Mouse (Mus musculus): ENCODE data around the gene E2f8. TPM values are rescaled to one million over a fixed set of nuclear protein-coding genes. Genes with fewer than 3 reads are reported as not detected.

Gene E2f8
- 2.3 and 7.0 TPM in 2 replicates for polyA plus RNA-seq (2015; fragmentation: Nextera tagmentation; extraction: Ambion mirVana)

GRCm38 (mm10) chr7:48881486-48881885, at the start of gene E2f8:
Gene E2f8, minus strand, starts transcription at chr7:48881596.
- no peak within 1 kb of the TSS for H3K27ac ChIP-seq (replicated peaks)
- peaks cover 32% of the 10 kb centered on the region for H3K27me3 ChIP-seq (replicated peaks)
- WGBS = 2% methylated on average over 23 of the region's 41 CpGs

GRCm38 (mm10) chr7:48930399-48930798, 49.0 kb upstream of the E2f8 start:
- Histone ChIP-seq H3K9ac (replicated peaks) (no peak overlapping the region), H3K4me3 (replicated peaks) (no peak overlapping the region), H3K27ac (replicated peaks) (no peak overlapping the region), H3K27me3 (replicated peaks) (0 out of 2 replicates have a peak, but pooled peaks cover 3% of the 10 kb centered on the region), H3K4me2 (no peak overlapping the region), H3K36me3 (no peaks in the 10 kb centered on the region), H3K9me3 (replicated peaks) (no peaks in the 10 kb centered on the region), H3K4me1 (peaks cover 4% of the 10 kb centered on the region; the same call in 1 of the 2 replicates)
- no peak for ATAC-seq (ENCODE audit: low FRiP score)
- WGBS = 17% methylated on average over 5 of the region's 5 CpGs

More at GRCm38 (mm10) chr7:48881486-48881885, at the start of gene E2f8:
- no peaks in the 10 kb centered on the region for H3K36me3 ChIP-seq
- H3K4me3 ChIP-seq (replicated peaks) = peak within 1 kb of the TSS; percentile 73
- ATAC-seq (ENCODE audit: low FRiP score) = peak; percentile 84
- peaks cover 20% of the 10 kb centered on the region for H3K4me1 ChIP-seq
- peak within 1 kb of the TSS; percentile 44 for H3K9ac ChIP-seq (replicated peaks)
- H3K4me2 ChIP-seq = peak within 1 kb of the TSS; percentile 100
- no peaks in the 10 kb centered on the region for H3K9me3 ChIP-seq (replicated peaks)

- Histone ChIP-seq H3K4me2 (no peak overlapping the region), H3K36me3 (no peaks in the 10 kb centered on the region), H3K9ac (replicated peaks) (no peak overlapping the region), H3K4me3 (replicated peaks) (no peak overlapping the region), H3K27me3 (replicated peaks) (no peaks in the 10 kb centered on the region), H3K9me3 (replicated peaks) (no peaks in the 10 kb centered on the region), H3K27ac (replicated peaks) (no peak overlapping the region), H3K4me1 (peaks cover 4% of the 10 kb centered on the region; the same call in 1 of the 2 replicates)
- WGBS = 15% methylated on average over 3 of the region's 3 CpGs
- ATAC-seq (ENCODE audit: low FRiP score) = no peak
These were observed 47.0 kb upstream of the E2f8 start for GRCm38 (mm10) chr7:48928364-48928763.

GRCm38 (mm10) chr7:48925214-48925613, 43.8 kb upstream of the E2f8 start:
- WGBS = 83% methylated on average over 3 of the region's 3 CpGs
- H3K9ac ChIP-seq (replicated peaks) = no peak overlapping the region
- no peaks in the 10 kb centered on the region for H3K36me3 ChIP-seq
- no peak overlapping the region for H3K27ac ChIP-seq (replicated peaks)
- H3K4me2 ChIP-seq = no peak overlapping the region
- H3K4me3 ChIP-seq (replicated peaks) = no peak overlapping the region
- H3K9me3 ChIP-seq (replicated peaks) = no peaks in the 10 kb centered on the region
- H3K27me3 ChIP-seq (replicated peaks) = no peaks in the 10 kb centered on the region
- H3K4me1 ChIP-seq = peaks cover under 1% of the 10 kb centered on the region; the same call in 1 of the 2 replicates
- ATAC-seq (ENCODE audit: low FRiP score) = no peak

GRCm38 (mm10) chr7:48923620-48924019, 42.2 kb upstream of the E2f8 start:
- no peaks in the 10 kb centered on the region for H3K4me1 ChIP-seq
- WGBS = 83% methylated on average over 10 of the region's 10 CpGs
- H3K27ac ChIP-seq (replicated peaks) = no peak overlapping the region
- H3K27me3 ChIP-seq (replicated peaks) = no peaks in the 10 kb centered on the region
- no peaks in the 10 kb centered on the region for H3K9me3 ChIP-seq (replicated peaks)
- no peak overlapping the region for H3K4me3 ChIP-seq (replicated peaks)
- ATAC-seq (ENCODE audit: low FRiP score) = no peak
- no peaks in the 10 kb centered on the region for H3K36me3 ChIP-seq
- no peak overlapping the region for H3K4me2 ChIP-seq
- no peak overlapping the region for H3K9ac ChIP-seq (replicated peaks)

GRCm38 (mm10) chr7:48918389-48918788, 37.0 kb upstream of the E2f8 start:
- H3K9ac ChIP-seq (replicated peaks) = no peak overlapping the region
- no peak overlapping the region for H3K4me2 ChIP-seq
- H3K27ac ChIP-seq (replicated peaks) = no peak overlapping the region
- H3K4me3 ChIP-seq (replicated peaks) = no peak overlapping the region
- H3K9me3 ChIP-seq (replicated peaks) = no peaks in the 10 kb centered on the region
- 0 out of 2 replicates have a peak, but pooled peaks cover 2% of the 10 kb centered on the region for H3K27me3 ChIP-seq (replicated peaks)
- H3K4me1 ChIP-seq = peaks cover 23% of the 10 kb centered on the region
- no peaks in the 10 kb centered on the region for H3K36me3 ChIP-seq
- 32% methylated on average over 11 of the region's 11 CpGs for WGBS
- no peak for ATAC-seq (ENCODE audit: low FRiP score)

GRCm38 (mm10) chr7:48917988-48918387, 36.6 kb upstream of the E2f8 start:
- Histone ChIP-seq H3K4me2 (no peak overlapping the region), H3K4me3 (replicated peaks) (no peak overlapping the region), H3K9ac (replicated peaks) (no peak overlapping the region), H3K9me3 (replicated peaks) (no peaks in the 10 kb centered on the region), H3K27me3 (replicated peaks) (0 out of 2 replicates have a peak, but pooled peaks cover 2% of the 10 kb centered on the region), H3K36me3 (no peaks in the 10 kb centered on the region), H3K27ac (replicated peaks) (no peak overlapping the region), H3K4me1 (peaks cover 23% of the 10 kb centered on the region)
- 20% methylated on average over 5 of the region's 5 CpGs for WGBS
- no peak for ATAC-seq (ENCODE audit: low FRiP score)

- no peak overlapping the region for H3K27ac ChIP-seq (replicated peaks)
These were observed 36.1 kb upstream of the E2f8 start for GRCm38 (mm10) chr7:48917463-48917862.

GRCm38 (mm10) chr7:48914630-48915506, 33.5 kb upstream of the E2f8 start:
- ATAC-seq (ENCODE audit: low FRiP score) = peak; percentile 42; the same call in 1 of the 2 replicates
- WGBS = 35% methylated on average over 12 of the region's 12 CpGs
- Histone ChIP-seq H3K9me3 (replicated peaks) (no peaks in the 10 kb centered on the region), H3K27ac (replicated peaks) (no peak overlapping the region; the same call in 1 of the 2 replicates), H3K4me2 (no peak overlapping the region), H3K4me3 (replicated peaks) (no peak overlapping the region), H3K4me1 (peaks cover 32% of the 10 kb centered on the region), H3K27me3 (replicated peaks) (0 out of 2 replicates have a peak, but pooled peaks cover 2% of the 10 kb centered on the region), H3K9ac (replicated peaks) (no peak overlapping the region), H3K36me3 (no peaks in the 10 kb centered on the region)

More at GRCm38 (mm10) chr7:48917463-48917862, 36.1 kb upstream of the E2f8 start:
- no peak for ATAC-seq (ENCODE audit: low FRiP score)
- no peaks in the 10 kb centered on the region for H3K9me3 ChIP-seq (replicated peaks)
- peaks cover 23% of the 10 kb centered on the region for H3K4me1 ChIP-seq
- no peaks in the 10 kb centered on the region for H3K36me3 ChIP-seq
- no peak overlapping the region for H3K9ac ChIP-seq (replicated peaks)
- no peak overlapping the region for H3K4me2 ChIP-seq
- 37% methylated on average over 5 of the region's 5 CpGs for WGBS
- H3K27me3 ChIP-seq (replicated peaks) = 0 out of 2 replicates have a peak, but pooled peaks cover 2% of the 10 kb centered on the region
- no peak overlapping the region for H3K4me3 ChIP-seq (replicated peaks)

- Histone ChIP-seq H3K27ac (replicated peaks) (no peak overlapping the region), H3K4me3 (replicated peaks) (no peak overlapping the region), H3K4me2 (no peak overlapping the region), H3K9me3 (replicated peaks) (no peaks in the 10 kb centered on the region), H3K27me3 (replicated peaks) (no peaks in the 10 kb centered on the region), H3K4me1 (peaks cover 34% of the 10 kb centered on the region), H3K36me3 (no peaks in the 10 kb centered on the region), H3K9ac (replicated peaks) (no peak overlapping the region)
- ATAC-seq (ENCODE audit: low FRiP score) = no peak
These were observed 29.8 kb upstream of the E2f8 start for GRCm38 (mm10) chr7:48911146-48911545.

- Histone ChIP-seq H3K27me3 (replicated peaks) (no peaks in the 10 kb centered on the region), H3K27ac (replicated peaks) (no peak overlapping the region), H3K4me3 (replicated peaks) (no peak overlapping the region), H3K4me1 (peaks cover 26% of the 10 kb centered on the region), H3K9ac (replicated peaks) (no peak overlapping the region), H3K9me3 (replicated peaks) (no peaks in the 10 kb centered on the region), H3K4me2 (no peak overlapping the region), H3K36me3 (no peaks in the 10 kb centered on the region)
- ATAC-seq (ENCODE audit: low FRiP score) = no peak
- WGBS = 32% methylated on average over 6 of the region's 6 CpGs
These were observed 28.9 kb upstream of the E2f8 start for GRCm38 (mm10) chr7:48910282-48910681.

- H3K27ac ChIP-seq (replicated peaks) = no peak overlapping the region
- H3K36me3 ChIP-seq = no peaks in the 10 kb centered on the region
- WGBS = 53% methylated on average over 4 of the region's 4 CpGs
- H3K4me2 ChIP-seq = no peak overlapping the region
- no peak overlapping the region for H3K4me3 ChIP-seq (replicated peaks)
- H3K9ac ChIP-seq (replicated peaks) = no peak overlapping the region
- ATAC-seq (ENCODE audit: low FRiP score) = no peak
- no peaks in the 10 kb centered on the region for H3K9me3 ChIP-seq (replicated peaks)
- H3K4me1 ChIP-seq = peaks cover 17% of the 10 kb centered on the region
- H3K27me3 ChIP-seq (replicated peaks) = no peaks in the 10 kb centered on the region
These were observed 27.9 kb upstream of the E2f8 start for GRCm38 (mm10) chr7:48909342-48909671.

All from neural tube, embryonic 15.5 days (tissue).